Mouse (Mus musculus): ENCODE data around the gene Dars.
A peak's percentile ranks its signal among the peaks of the same experiment; 100 is the strongest.

Gene Dars

GRCm38 (mm10) chr1:128417533-128417888 is 343 bp upstream of the Dars start:
- DNase-seq (ENCODE audit: low read depth) = no peak

DNA sequence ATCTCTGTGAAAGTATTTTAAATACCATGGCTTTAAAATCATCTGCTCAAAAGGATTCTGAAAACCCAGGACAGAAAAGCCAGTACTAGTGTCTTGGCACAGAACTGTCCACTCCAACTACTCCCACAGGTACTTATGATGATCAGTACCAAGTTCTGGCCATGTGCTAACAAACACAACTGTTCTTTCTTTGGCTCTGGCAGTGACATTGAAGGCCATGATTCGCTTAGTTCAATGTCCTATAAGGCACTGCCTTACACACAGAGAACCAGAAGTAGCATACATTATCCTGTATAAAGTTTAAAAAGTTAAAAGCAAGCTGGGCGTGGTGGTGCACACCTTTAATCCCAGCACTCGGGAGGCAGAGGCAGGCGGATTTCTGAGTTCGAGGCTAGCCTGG is 6.0 kb downstream of the Dars start:
- DNase-seq (ENCODE audit: low read depth) = no peak

DNA sequence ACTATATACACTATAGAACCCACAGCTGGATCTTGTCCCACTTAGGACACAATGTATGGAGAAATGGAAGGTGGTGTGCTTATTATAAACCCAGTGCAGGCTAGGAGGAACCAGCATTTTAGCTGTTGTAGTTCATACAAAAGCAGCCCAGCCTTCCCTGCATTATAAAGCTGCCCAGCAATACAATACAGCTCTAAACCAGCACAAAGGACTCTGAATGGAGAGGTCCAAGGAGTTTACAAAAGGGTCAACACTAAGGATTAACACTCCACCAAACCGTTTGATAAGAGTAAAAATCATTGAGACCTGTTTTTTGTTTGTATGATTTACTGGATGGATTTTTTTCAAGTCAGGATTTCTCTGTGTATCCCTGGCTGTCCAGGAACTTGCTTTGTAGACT is 10.3 kb downstream of the Dars start:
- DNase-seq (ENCODE audit: low read depth) = no peak

DNA sequence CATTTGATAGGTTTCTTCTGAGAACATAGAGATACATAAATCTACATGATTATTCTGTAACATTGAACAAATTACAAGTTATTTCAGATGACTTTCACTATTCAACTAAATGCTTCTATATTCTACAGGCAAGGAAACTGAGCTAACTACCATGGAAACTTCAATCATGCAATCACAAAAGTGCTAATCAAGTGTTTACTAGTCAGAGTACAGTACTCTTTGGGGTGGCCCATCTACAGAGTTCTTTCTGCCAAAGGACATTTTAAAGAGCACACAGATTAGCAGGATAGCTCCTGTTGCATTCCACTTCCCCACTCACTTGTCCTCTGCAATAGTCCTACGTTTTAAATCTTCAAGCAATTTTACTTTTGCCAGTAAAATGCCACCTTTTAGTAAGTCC is 11.5 kb downstream of the Dars start:
- no peak for DNase-seq (ENCODE audit: low read depth)

DNA sequence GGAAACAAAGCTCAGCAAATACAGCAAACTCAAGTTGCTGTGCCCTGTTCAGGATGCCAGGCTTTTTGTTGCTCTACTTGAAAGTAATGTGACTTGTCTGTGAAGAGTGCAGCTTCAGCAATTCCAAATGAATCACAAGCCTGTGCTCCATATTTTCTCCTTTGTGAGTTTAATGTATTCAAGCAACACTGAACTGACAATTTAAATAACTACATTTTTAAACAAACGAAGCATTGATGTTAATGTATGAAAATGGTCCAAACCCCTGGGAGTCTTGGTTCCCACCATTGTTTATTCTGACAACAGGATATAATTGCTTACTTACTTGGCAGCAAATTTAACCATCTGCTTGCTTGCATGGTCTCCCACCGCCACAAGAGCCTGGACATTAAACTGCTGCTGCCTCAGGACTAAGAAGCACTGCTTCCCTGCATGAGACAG is 12.1 kb downstream of the Dars start:
- no peak for DNase-seq (ENCODE audit: low read depth)

DNA sequence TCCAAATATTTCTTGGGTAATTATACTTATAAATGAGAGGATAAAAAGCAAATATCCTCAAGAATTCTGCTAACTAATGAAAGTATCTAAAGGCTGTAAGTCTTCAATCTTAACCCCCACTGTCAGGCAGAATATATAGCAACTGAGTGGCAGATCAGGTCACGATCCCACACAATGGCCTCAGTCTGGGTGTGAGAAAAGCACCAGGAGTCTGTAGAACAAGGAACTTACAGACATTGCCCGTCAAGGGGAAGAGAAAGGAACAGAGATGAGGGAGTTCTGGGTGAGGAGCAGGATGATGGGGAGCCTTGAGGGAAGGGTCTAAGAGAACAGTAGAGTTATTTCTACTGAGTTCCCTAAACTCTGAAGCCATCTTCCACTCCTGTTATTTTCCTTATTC is 16.2 kb downstream of the Dars start:
- no peak for DNase-seq (ENCODE audit: low read depth)

GRCm38 (mm10) chr1:128399941-128400915 is 16.9 kb downstream of the Dars start:
- DNase-seq (ENCODE audit: low read depth) = no peak

- peak; percentile 91 for DNase-seq (ENCODE audit: low read depth)
These were observed 18.3 kb downstream of the Dars start for GRCm38 (mm10) chr1:128398738-128399445.

GRCm38 (mm10) chr1:128394657-128395056 is 22.5 kb downstream of the Dars start:
- no peak for DNase-seq (ENCODE audit: low read depth)

GRCm38 (mm10) chr1:128392382-128392781 is 24.8 kb downstream of the Dars start:
- no peak for DNase-seq (ENCODE audit: low read depth)

DNA sequence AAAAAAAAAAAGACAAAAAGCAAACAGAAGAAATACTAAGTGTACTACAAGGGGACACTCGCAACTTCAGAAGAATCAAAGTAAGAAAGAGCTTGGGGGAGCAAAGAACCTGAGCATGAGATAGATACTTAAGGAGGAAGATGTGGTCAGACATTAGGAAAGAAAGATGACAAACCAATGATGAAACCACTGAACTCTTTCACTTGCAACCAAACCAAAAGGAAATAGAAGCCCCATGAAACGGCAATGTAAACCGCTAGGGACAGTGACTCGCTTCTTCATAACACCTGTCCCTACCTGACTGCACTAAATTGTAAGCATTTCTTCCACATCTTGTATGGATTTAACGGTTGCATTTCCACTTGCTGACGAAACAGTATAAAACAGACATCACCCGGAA is 30.7 kb downstream of the Dars start:
- DNase-seq (ENCODE audit: low read depth) = peak; percentile 85

DNA sequence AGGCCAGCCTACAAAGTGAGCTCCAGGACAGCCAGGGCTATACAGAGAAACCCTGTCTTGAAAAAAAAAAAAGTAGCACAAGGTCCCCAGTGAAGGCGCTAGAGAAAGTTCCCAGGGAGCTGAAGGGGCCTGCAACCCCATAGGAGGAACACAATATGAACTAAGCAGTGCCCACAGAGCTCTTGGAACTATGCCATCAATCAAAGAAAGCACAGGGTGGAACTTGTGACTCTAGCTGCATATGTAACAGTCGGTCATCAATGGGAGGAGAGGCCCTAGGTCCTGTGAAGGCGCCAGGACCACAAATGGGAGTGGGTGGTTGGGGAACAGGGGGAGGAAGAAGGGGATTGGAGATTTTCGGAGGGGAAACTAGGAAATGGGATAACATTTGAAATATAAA is 40.3 kb downstream of the Dars start:
- peak; percentile 37 for DNase-seq (ENCODE audit: low read depth)

GRCm38 (mm10) chr1:128372143-128372860 is 44.9 kb downstream of the Dars start:
- DNase-seq (ENCODE audit: low read depth) = peak; percentile 60

DNA sequence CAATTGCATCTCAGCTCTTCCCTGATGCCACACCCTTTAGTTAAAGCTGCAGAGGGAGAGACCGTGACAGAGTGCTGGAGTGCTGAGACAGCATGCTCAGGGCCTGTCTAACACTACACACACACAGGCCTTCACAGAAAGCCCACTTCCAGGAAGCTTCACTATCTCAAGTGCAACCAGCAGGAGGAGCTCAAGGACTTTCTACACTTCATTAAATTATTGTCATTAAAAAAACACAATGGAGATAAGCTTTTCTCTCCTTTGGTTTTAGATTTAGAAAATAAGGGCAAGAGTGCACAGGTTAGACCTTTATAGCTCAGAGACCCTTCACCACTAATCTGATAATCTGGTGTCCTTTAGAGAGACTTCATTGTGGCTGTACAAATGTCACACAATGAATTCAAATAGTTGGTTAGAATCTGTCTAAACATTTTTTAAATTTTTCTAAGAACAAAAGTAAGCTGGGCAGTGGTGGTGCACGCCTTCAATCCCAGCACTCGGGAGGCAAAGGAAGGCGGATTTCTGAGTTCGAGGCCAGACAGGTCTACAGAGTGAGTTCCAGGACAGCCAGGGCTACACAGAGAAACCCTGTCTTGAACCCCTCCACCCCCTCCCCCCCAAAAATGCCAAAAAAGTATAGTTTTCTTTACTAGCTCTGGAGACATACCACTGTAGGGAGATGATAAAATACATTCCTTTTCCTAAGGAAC is 48.3 kb downstream of the Dars start:
- DNase-seq (ENCODE audit: low read depth) = peak; percentile 85

- no peak for DNase-seq (ENCODE audit: low read depth)
These were observed 56.6 kb downstream of the Dars start for GRCm38 (mm10) chr1:128360601-128361000.

GRCm38 (mm10) chr1:128359554-128360376 is 57.4 kb downstream of the Dars start, which contains the start of gene Mcm6:
Gene Mcm6 (minus strand): TSS chr1:128359664.
- DNase-seq (ENCODE audit: low read depth) = peak; percentile 98

DNA sequence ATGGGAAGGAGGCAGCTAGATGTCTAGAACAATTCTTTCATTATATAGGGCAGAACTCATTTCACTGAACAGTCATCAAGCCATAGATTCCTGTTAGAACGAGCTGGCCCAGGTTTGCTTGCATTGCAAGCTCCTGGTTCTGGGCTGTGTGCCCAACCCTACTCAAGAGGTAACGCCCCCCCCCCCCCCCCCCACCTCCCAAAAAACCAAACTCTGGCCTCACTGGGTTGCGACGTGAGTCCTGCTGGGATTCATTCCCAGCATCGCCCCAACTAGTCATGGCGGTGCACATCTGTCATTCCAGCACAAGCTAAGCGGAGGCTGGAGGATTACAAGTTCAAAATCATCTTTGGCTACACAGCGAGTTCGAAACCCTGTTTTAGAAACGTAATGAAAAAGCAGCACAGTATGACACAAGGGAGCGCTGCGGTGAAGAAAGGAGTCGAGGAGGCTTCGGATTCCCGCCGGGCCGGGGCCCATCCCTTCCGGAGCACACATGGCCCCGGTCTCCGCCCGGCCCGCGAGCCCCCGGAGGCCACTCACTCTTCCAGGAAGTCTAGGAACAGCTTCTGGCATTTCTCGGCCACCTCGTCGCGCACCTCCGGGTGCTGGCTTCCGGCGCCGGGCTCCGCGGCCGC is 58.1 kb downstream of the Dars start:
- DNase-seq (ENCODE audit: low read depth) = peak; percentile 76

DNA sequence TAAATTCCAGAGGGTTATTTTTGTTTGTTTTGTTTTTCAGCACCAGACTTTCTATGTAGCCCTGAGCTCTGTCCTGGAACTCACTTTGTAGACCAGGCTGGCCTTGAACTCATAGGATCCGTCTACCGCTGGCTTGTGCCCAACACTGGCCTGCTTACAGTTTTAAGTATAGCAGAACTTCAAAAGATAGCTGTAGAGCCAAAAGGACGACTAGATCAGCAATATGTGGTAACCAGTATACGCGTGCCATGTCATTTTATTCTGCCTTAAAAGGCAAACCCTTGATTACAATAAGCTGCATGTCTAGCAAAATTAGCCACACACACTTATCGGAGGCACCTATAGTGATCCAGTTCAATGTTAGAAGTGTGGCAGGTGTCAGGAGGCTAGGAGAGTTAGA is 58.9 kb downstream of the Dars start:
- DNase-seq (ENCODE audit: low read depth) = peak; percentile 57

DNA sequence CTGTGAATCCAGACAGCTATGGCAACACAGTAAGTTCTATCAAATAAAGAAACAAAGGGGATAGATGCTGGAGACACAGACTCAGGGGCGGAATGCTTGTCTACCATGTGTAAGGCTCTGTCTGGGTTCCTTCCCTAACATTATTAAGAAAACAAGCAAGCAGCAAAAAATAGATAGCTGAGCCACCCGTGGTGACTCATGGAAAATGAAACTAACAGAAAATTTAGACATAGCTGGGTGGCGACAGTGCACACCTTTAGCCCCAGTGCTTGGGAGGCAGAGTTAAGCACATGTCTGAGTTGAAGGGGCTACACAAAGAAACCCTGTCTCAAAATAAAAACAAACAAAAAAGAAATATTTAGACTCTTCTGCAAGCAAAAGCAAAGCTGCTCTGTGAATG is 59.7 kb downstream of the Dars start:
- DNase-seq (ENCODE audit: low read depth) = peak; percentile 82

DNA sequence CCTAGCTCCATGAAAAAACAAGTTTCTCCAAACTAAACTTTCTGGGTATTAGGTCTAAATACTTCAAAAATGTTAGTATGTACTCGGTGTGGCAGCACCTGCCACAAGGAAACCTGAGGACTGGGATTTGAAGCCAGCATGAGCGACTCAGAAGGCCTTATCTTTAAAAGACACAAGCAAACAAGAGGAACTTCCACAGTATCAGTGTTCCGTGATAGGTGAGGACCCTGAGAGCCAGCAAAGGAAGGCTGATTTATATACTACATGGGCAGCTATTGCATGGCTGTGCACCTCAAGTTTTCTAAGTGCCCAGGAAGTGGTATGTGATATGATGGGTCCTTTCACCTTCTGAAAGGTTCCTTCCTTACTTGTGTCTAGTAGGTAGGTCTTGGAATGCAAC is 64.1 kb downstream of the Dars start:
- no peak for DNase-seq (ENCODE audit: low read depth)

Measured in 416B (cell line).